Mouse (Mus musculus) embryonic facial prominence, embryonic 11.5 days (tissue): ENCODE measurements around the gene D6Wsu163e. TPM values are rescaled to one million over a fixed set of nuclear protein-coding genes. Genes with fewer than 3 reads are reported as not detected.

Source experiments
- ATAC-seq: fragments of 200-750 bp; cut with Nextera tagmentation; replicated peaks from 2 replicates; pipeline ENCODE4 v1.8.0; 2017; ENCODE audit warnings: low read depth; ENCODE audit not compliant: insufficient number of reproducible peaks, low FRiP score, low TSS enrichment
- DNase-seq: peaks from one replicate; pipeline ENCODE4 v3.0.0-alpha.2; 2015; ENCODE audit warnings: low spot score
- H3K27ac ChIP-seq: fragments of 300-500 bp; sonication (generic); replicated peaks from 2 replicates; pipeline ENCODE4 v1.5.1; 2014; ENCODE audit warnings: mild to moderate bottlenecking, low read depth, low read length, control low read depth
- H3K27me3 ChIP-seq: fragments of 300-500 bp; sonication (generic); 2 replicates; pipeline ENCODE4 v1.6.1; 2014; ENCODE audit warnings: mild to moderate bottlenecking, low read length, moderate library complexity, mixed read lengths; ENCODE audit not compliant: control insufficient read depth, insufficient read depth
- H3K36me3 ChIP-seq: fragments of 300-500 bp; sonication (generic); replicated peaks from 2 replicates; pipeline ENCODE4 v1.6.1; 2014; ENCODE audit warnings: low read depth, mild to moderate bottlenecking, low read length, moderate library complexity, mixed read lengths; ENCODE audit not compliant: control insufficient read depth, insufficient read depth
- H3K4me1 ChIP-seq: fragments of 300-500 bp; sonication (generic); 2 replicates; pipeline ENCODE4 v1.6.1; 2014; ENCODE audit warnings: low read length, mixed read lengths; ENCODE audit not compliant: control insufficient read depth, insufficient read depth
- H3K4me2 ChIP-seq: fragments of 300-500 bp; sonication (generic); 2 replicates; pipeline ENCODE4 v1.6.1; 2014; ENCODE audit warnings: low read depth, mild to moderate bottlenecking, control low read depth, low read length, moderate library complexity
- H3K4me3 ChIP-seq: fragments of 300-500 bp; sonication (generic); 2 replicates; pipeline ENCODE4 v1.5.1; 2014; ENCODE audit warnings: low read depth, low read length, control low read depth
- H3K9ac ChIP-seq: fragments of 300-500 bp; sonication (generic); replicated peaks from 2 replicates; pipeline ENCODE4 v1.6.1; 2014; ENCODE audit warnings: mild to moderate bottlenecking, control low read depth, low read length
- H3K9me3 ChIP-seq: fragments of 300-500 bp; sonication (generic); replicated peaks from 2 replicates; pipeline ENCODE4 v1.6.1; 2016; ENCODE audit warnings: mild to moderate bottlenecking, low read length, inconsistent platforms, mixed read lengths; ENCODE audit not compliant: control insufficient read depth
- WGBS: fragments of 180-500 bp; shearing (Covaris S2); extraction: QIAGEN DNeasy Blood & Tissue Kit; methylation state at CpG from one replicate; pipeline ENCODE4 v1.1.7; 2014; 5-methylcytosine and 5-hydroxymethylcytosine counted together
- polyA plus RNA-seq: library from polyadenylated mRNA; unstranded; fragments of >200 nt; fragmentation: Nextera tagmentation; extraction: Ambion mirVana; gene quantifications from 2 replicates; pipeline ENCODE4 v1.2.1, GENCODE M21; 2014

Gene D6Wsu163e
- polyA plus RNA-seq, 1 experiment from 2014 or later, result 17.9 TPM

DNA sequence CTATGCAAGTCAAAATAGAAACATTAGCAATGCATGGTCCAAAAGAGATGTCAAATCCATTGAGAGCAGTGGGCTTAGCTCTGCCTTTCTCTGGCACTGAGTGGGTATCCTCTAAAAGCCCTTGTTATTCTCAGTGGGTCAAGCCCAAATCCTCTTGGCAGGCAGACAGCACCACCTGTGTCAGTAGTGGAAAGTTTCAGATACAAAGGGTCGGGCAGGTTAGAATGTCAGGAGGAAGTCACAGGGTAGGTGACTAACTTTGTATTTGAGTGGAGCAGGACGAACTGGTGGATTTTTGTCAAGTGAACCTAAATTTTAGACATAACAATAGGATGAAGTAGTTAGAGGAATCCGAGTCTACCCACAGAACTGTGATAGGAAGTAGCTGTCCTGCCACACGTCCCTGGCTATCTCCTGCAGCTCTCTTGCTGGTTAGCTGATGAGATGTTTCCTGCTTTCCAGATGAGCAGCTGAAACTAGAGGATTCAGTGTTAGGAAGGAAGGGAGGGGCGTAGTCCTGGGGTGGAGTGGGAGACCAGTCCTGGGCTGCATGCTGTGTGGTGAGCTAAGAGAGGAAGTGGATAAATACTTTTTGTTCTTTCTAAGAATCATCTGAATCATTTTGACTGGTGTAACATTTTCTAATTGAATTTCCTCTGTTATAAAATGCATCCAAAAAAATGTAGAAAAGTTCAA, 41.9 kb downstream of the D6Wsu163e start:
- Histone ChIP-seq H3K27me3 (no peaks in the 10 kb centered on the region), H3K9me3 (no peaks in the 10 kb centered on the region), H3K4me1 (no peaks in the 10 kb centered on the region), H3K4me2 (no peak overlapping the region), H3K9ac (no peak overlapping the region), H3K36me3 (no peaks in the 10 kb centered on the region), H3K27ac (no peak overlapping the region), H3K4me3 (no peak overlapping the region)
- DNase-seq, result no peak
- ATAC-seq, result no peak
- WGBS, result 48% methylated on average over 5 of the region's 5 CpGs

- WGBS, result 64% methylated on average over 2 of the region's 2 CpGs
- H3K9ac ChIP-seq, result no peak overlapping the region
- H3K27me3 ChIP-seq, result no peaks in the 10 kb centered on the region
- no peak overlapping the region for H3K4me3 ChIP-seq
- no peak overlapping the region for H3K4me2 ChIP-seq
- H3K27ac ChIP-seq, result no peak overlapping the region
- no peak for DNase-seq
- no peaks in the 10 kb centered on the region for H3K9me3 ChIP-seq
- no peaks in the 10 kb centered on the region for H3K4me1 ChIP-seq
- ATAC-seq, result no peak
- H3K36me3 ChIP-seq, result no peaks in the 10 kb centered on the region
Measured at GRCm38 (mm10) chr6:126993676-126994075, 53.9 kb downstream of the D6Wsu163e start.

DNA sequence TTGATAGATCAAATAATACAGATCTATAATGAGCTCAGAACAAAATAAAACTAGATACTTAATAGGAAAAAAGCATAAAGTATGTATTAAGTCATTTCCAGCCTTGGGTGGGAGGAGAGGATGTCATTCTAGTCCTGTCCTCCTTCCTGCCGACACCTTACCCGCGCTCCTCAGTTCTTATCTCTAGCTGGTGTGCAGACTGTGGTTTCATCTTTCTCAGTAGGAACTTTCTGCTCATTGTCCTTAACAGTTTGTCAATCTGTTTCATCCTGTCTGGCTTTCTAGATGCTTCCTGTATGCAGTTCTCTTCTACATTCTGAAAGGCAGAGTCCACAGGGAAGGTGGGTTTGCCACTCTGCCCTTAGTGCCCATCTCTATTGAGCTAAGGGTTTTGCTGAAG, 55.7 kb downstream of the D6Wsu163e start:
- no peaks in the 10 kb centered on the region for H3K36me3 ChIP-seq
- ATAC-seq (no peak), DNase-seq (no peak)
- H3K27me3 ChIP-seq, result no peaks in the 10 kb centered on the region
- H3K9me3 ChIP-seq, result no peaks in the 10 kb centered on the region
- H3K4me2 ChIP-seq, result no peak overlapping the region
- H3K4me1 ChIP-seq, result no peaks in the 10 kb centered on the region
- no peak overlapping the region for H3K4me3 ChIP-seq
- 88% methylated on average over 3 of the region's 3 CpGs for WGBS
- no peak overlapping the region for H3K27ac ChIP-seq
- no peak overlapping the region for H3K9ac ChIP-seq

GRCm38 (mm10) chr6:126996399-126996798, 56.6 kb downstream of the D6Wsu163e start:
- Histone ChIP-seq H3K27ac (no peak overlapping the region), H3K4me1 (no peaks in the 10 kb centered on the region), H3K9ac (no peak overlapping the region), H3K9me3 (no peaks in the 10 kb centered on the region), H3K4me3 (no peak overlapping the region), H3K36me3 (no peaks in the 10 kb centered on the region), H3K27me3 (no peaks in the 10 kb centered on the region), H3K4me2 (no peak overlapping the region)
- 75% methylated on average over 5 of the region's 5 CpGs for WGBS
- DNase-seq, result no peak
- ATAC-seq, result no peak

GRCm38 (mm10) chr6:127005646-127006045, 65.9 kb downstream of the D6Wsu163e start:
- DNase-seq, result no peak
- 85% methylated on average over 3 of the region's 3 CpGs for WGBS
- H3K9ac ChIP-seq, result no peak overlapping the region
- H3K9me3 ChIP-seq, result no peaks in the 10 kb centered on the region
- H3K4me2 ChIP-seq, result no peak overlapping the region
- no peak overlapping the region for H3K4me3 ChIP-seq
- H3K4me1 ChIP-seq, result no peaks in the 10 kb centered on the region
- no peaks in the 10 kb centered on the region for H3K36me3 ChIP-seq
- ATAC-seq, result no peak
- H3K27me3 ChIP-seq, result no peaks in the 10 kb centered on the region
- no peak overlapping the region for H3K27ac ChIP-seq

DNA sequence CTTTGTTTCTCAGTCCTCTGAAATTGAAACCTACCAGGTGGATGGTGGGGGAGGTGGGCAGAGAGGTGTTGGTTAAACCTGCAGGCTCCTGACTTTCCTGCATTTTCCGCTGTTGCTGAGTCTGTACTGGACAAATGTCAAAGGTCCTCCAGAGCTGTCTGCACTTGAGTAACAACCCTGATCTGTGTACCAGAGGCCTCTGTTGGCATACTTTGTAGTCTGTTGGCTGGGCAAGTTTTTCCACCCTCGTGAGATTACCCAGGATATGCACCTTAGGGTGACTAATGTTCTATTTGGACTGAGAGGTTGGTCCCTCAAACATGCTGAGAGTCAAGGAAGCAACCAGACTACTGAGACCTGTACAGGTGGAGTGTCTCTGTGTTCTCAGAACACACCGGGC, 66.8 kb downstream of the D6Wsu163e start:
- no peaks in the 10 kb centered on the region for H3K27me3 ChIP-seq
- no peak overlapping the region for H3K9ac ChIP-seq
- ATAC-seq (no peak), DNase-seq (no peak)
- H3K9me3 ChIP-seq, result no peaks in the 10 kb centered on the region
- no peak overlapping the region for H3K4me3 ChIP-seq
- no peaks in the 10 kb centered on the region for H3K4me1 ChIP-seq
- H3K36me3 ChIP-seq, result no peaks in the 10 kb centered on the region
- no peak overlapping the region for H3K27ac ChIP-seq
- WGBS, result 77% methylated on average over 3 of the region's 3 CpGs
- no peak overlapping the region for H3K4me2 ChIP-seq

GRCm38 (mm10) chr6:127010021-127010420, 70.3 kb downstream of the D6Wsu163e start:
- no peak overlapping the region for H3K27ac ChIP-seq
- 88% methylated on average over 13 of the region's 13 CpGs for WGBS
- H3K36me3 ChIP-seq, result no peaks in the 10 kb centered on the region
- no peak overlapping the region for H3K4me3 ChIP-seq
- no peaks in the 10 kb centered on the region for H3K4me1 ChIP-seq
- H3K9me3 ChIP-seq, result no peaks in the 10 kb centered on the region
- no peak overlapping the region for H3K4me2 ChIP-seq
- ATAC-seq (no peak), DNase-seq (no peak)
- no peaks in the 10 kb centered on the region for H3K27me3 ChIP-seq
- no peak overlapping the region for H3K9ac ChIP-seq

DNA sequence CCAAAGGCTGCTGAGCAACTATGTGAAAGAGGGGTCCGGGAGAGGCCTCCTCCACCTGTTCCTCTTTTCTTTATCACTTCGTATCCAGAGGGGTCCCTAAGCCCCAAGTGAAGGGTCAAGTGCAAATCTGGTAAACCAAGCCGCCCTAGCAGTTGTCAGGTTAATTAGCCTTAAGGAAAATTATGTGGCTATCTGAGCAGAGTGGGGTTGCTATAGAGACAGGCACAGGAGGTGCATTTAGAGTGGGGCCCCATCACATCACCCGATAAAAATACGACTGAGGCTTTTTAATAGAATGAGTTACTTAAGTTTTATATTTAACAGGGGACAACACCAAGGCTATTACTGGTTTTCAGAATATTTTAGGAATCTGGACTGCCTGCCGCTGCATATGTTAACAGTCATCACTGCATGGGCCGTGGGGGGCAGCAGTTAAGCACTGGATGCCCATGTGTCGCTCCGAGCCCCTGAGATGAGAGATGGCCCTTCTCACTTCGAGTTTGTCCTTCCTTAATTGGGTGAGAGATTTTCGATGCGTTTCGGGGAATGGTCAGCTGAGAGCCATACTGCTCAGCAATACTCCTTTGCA, 72.3 kb downstream of the D6Wsu163e start:
- Histone ChIP-seq H3K27me3 (no peaks in the 10 kb centered on the region), H3K27ac (no peak overlapping the region), H3K9me3 (no peaks in the 10 kb centered on the region), H3K4me1 (no peaks in the 10 kb centered on the region), H3K4me3 (no peak overlapping the region), H3K9ac (no peak overlapping the region), H3K4me2 (no peak overlapping the region), H3K36me3 (no peaks in the 10 kb centered on the region)
- ATAC-seq (no peak), DNase-seq (no peak)
- 76% methylated on average over 13 of the region's 13 CpGs for WGBS
